Mouse (Mus musculus) large intestine, adult 2 months (tissue): ENCODE results near the gene Phactr3. TPM values are rescaled to one million over a fixed set of nuclear protein-coding genes. Genes with fewer than 3 reads are reported as not detected.

Source experiments
- DNase-seq: peaks from one replicate; pipeline ENCODE4 v3.0.0-alpha.2; 2012; ENCODE audit warnings: low read depth, low spot score
- WGBS: fragments of 180-500 bp; shearing (Covaris S2); methylation state at CpG from one replicate; pipeline ENCODE4 v1.1.7; 2018; 5-methylcytosine and 5-hydroxymethylcytosine counted together
- polyA plus RNA-seq: library from polyadenylated mRNA; depleted of rRNA; stranded (reverse); fragments of >200 nt; gene quantifications from 2 replicates; pipeline ENCODE4 v1.2.3, GENCODE M21; 2012

The Phactr3 gene
- polyA plus RNA-seq, 1 experiment, result 0.16 TPM

GRCm38 (mm10) chr2:178242996-178243395 is 124.2 kb downstream of the Phactr3 start:
- WGBS, result 50% methylated on average over 3 of the region's 3 CpGs
- DNase-seq, result no peak

GRCm38 (mm10) chr2:178244866-178245265 is 126.1 kb downstream of the Phactr3 start:
- no peak for DNase-seq
- WGBS, result 74% methylated on average over 1 of the region's 1 CpGs

DNA sequence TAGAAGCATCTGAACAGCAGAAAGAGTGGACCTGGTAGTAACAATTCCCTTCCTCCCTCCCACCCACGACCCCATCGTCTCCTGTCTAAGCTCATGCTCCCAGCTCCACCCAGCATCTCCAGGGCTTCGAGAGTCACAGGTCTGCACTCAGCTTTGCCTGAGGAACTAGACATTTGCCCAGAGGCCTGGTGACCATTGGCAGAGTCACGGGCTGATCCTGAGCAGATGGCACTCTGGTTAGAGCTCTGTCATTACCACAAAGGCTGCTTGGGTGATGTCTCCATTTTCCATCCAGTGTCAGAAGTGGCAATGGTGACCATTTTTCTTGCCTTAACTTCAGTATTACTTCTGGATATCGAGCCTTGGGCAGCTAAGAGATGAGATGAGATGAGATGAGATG is 127.1 kb downstream of the Phactr3 start:
- no peak for DNase-seq
- WGBS, result 72% methylated on average over 5 of the region's 5 CpGs

DNA sequence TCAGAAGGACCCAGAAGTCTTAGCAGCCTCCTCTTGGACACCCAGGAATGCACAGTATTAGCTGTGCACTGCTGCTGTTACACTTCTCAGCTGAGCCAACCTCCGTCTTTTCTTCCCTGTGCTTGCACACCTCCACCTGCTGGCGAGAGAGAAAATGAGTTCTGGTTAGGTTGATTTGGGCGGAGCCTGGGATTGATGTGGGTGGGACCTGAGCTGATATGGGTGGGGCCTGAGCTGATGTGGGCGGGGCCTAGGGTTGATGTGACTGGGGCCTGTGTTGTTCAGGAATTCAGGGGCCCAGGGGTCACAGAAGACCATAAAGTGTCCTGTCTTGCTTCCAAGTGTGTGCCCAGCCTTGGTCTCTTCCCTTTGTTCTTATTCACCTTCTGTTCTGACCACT is 128.0 kb downstream of the Phactr3 start:
- 37% methylated on average over 4 of the region's 4 CpGs for WGBS
- DNase-seq, result no peak

DNA sequence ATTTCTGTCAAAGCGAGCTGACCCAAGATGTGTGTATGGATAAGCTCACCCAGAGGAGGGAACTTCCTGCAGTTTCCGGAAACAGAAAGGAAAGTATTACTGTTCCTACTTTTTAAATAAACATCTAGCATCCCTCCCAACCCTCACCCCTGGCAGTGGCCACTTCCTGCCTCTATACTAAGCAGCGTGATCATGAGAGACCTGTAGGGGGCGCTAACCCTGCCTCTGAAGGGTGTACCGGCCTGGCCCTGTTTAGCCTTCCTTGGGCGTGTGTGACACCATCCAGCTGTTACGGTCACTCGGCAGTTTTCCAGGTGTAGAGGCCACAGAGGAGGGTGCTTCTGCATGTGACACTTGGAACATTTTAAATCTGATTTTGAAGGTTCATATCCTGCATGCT is 128.5 kb downstream of the Phactr3 start:
- WGBS, result 50% methylated on average over 8 of the region's 8 CpGs
- DNase-seq, result no peak

GRCm38 (mm10) chr2:178257117-178257825 is 138.5 kb downstream of the Phactr3 start:
- WGBS, result 3% methylated on average over 3 of the region's 3 CpGs
- no peak for DNase-seq

GRCm38 (mm10) chr2:178257986-178258555 is 139.3 kb downstream of the Phactr3 start:
- DNase-seq, result no peak
- 33% methylated on average over 2 of the region's 2 CpGs for WGBS

GRCm38 (mm10) chr2:178263055-178263454 is 144.3 kb downstream of the Phactr3 start:
- no peak for DNase-seq
- 74% methylated on average over 4 of the region's 4 CpGs for WGBS

- WGBS, result 3% methylated on average over 8 of the region's 8 CpGs
Measured at GRCm38 (mm10) chr2:178264389-178264788, 145.6 kb downstream of the Phactr3 start.

GRCm38 (mm10) chr2:178265454-178265853 is 146.7 kb downstream of the Phactr3 start:
- WGBS, result 17% methylated on average over 2 of the region's 2 CpGs

More at GRCm38 (mm10) chr2:178264389-178264788, 145.6 kb downstream of the Phactr3 start:
- peak; percentile 11 for DNase-seq

DNA sequence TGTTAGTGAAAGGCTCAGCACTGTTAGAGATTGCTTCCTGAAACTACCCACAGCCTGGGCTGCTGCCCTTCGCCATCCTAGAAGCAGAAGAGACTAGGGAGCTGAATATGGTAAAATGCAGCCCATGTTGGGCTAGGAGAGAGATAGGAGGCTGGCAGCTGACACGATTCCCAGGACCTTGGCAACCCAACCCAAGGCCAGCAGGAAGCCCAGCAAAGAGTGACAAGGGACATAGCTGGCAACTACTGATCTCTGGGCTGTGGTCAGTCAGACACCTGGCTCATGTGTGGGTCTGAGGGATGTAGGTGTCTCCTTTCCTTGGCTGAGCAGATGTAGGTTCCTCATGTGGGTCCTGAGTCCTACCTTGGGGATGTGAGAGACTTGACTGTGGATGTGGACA is 152.0 kb downstream of the Phactr3 start:
- 65% methylated on average over 2 of the region's 2 CpGs for WGBS
- no peak for DNase-seq

More at GRCm38 (mm10) chr2:178265454-178265853, 146.7 kb downstream of the Phactr3 start:
- no peak for DNase-seq

DNA sequence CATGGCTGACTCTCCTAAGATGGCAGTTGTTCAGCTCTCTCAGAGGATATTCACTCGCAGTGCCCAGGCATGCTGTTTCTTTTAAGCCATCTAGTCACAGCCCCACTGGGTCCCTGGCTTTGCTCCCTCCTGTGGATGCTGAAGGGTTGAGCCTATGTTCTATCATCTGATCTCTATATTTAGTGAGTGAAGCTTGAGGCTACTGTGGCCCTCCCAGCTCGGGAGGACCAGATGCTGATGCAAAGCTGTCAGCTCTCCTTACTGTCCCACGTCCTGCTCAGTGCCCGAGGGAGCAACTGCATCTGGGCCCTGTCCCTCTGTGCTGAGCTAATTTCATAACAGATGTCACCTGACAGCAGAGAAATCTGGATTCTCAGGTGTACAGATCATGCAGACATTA is 153.6 kb downstream of the Phactr3 start:
- 66% methylated on average over 4 of the region's 4 CpGs for WGBS
- DNase-seq, result no peak

GRCm38 (mm10) chr2:178274126-178274525 is 155.4 kb downstream of the Phactr3 start:
- no peak for DNase-seq
- 67% methylated on average over 4 of the region's 4 CpGs for WGBS

- 7% methylated on average over 6 of the region's 6 CpGs for WGBS
- DNase-seq, result peak; percentile 1
Measured at GRCm38 (mm10) chr2:178277206-178277605, 158.4 kb downstream of the Phactr3 start.

GRCm38 (mm10) chr2:178281183-178281582 is 162.4 kb downstream of the Phactr3 start:
- 35% methylated on average over 3 of the region's 3 CpGs for WGBS
- no peak for DNase-seq

DNA sequence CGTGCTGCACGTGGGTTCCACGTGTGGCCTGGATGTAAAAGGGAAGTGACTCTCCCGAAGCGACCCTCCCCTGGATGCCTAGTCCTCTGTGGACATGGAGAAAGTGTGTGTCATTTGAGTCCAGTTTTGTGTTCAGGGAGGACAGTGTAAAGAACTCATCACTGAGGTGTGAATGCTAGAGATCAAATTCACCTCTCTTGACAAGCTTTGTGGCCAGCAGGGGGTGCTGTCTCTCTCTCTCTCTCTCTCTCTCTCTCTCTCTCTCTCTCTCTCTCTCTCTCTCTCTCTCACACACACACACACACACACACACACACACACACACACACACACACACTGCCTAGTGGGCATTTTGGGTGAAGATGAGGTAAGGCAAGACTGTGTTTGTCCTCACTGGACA is 168.5 kb downstream of the Phactr3 start:
- no peak for DNase-seq
- WGBS, result 82% methylated on average over 5 of the region's 5 CpGs

DNA sequence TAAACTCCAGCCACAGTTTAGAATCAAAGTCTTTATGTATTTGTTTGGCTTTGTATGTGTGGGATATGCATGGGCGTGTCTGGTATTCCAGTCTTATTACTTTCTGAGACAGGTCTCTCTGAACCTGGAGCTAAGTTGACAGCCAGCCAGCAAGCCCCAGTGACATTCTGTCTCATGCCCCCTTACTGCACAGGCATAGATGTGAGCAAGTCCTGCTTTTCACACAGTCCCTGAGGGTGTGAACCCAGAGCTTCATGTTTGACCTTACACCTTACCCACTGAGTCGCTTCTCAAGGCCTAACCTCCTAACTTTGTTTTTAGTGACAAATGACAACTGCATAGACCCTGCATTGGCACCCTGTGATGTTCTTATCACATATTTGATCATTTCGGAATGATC is 169.9 kb downstream of the Phactr3 start:
- DNase-seq, result no peak
- WGBS, result 58% methylated on average over 3 of the region's 3 CpGs

DNA sequence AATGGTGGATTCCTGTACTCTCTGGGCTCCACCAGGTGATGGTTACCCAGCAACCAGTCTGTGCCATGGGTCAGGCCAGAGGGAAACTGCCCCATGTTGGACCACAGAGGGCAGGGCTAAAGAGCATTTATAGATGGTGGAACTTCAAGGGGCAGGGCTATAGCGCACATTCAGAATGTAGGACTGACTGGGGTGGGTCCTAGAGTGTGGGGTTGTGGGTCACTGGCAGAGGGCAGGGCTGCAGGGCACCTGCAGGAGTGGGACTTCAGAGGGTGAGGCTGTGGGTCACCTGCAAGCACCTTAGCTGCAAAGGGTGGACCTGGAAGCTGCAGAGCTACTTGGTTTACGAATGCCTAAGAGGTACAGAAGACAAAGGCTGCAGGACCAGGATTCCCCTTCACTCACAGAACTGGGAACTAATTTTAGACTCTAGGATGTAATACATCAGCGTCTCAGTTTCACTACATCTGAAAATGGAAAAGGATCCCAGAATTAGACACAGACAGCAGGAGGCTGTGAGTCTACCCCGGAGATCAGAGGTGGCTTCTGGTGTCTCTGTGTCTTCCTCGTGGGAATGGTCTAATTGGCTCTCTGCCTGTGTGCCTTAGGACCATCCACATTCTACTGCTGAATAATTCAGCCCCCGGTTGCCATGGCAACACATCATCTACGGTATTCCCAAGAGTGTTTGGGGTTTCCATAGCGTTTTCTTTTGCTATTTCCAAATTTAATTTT is 184.8 kb downstream of the Phactr3 start:
- no peak for DNase-seq
- 65% methylated on average over 8 of the region's 8 CpGs for WGBS

- 13% methylated on average over 1 of the region's 1 CpGs for WGBS
Measured at GRCm38 (mm10) chr2:178304188-178304529, 185.4 kb downstream of the Phactr3 start.

DNA sequence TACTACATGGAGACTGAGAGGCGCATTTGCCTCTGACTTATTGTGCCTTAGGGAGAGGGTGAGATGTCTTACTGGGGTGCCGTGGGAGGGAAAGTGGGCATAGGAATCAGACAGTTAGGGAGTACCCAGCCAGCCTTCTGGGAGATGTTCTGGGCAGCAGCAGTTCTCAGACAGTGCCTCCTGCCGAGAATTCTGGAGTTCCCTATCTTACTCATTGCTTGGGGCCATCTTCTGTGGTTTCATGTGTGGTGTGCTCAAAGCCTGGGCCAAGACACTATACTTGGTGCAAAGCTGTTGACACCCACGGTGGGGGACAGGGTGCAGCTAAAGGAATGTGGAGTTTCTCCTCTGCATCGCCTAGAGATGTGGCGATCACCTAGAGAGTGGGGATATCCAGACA is 185.9 kb downstream of the Phactr3 start:
- 79% methylated on average over 6 of the region's 6 CpGs for WGBS

More at GRCm38 (mm10) chr2:178304188-178304529, 185.4 kb downstream of the Phactr3 start:
- no peak for DNase-seq

DNA sequence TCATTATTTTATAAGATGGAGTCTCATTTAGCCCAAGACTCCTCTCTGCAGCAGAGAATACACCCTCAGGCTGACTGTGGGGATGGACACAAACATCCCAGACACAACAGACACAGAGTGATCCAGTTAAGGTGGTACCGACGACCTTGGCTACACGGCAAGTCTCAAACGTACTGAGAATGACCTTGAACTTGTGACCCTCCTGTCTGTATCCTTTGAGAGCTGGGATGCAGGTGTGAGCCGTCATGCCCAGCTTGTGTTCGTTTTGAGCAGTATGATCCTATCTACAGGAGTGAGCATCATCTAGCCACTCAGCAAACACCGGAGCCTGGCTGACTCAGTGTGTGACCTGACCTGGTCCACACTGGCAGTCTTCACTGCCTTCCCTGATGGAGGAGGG is 194.8 kb downstream of the Phactr3 start:
- 51% methylated on average over 7 of the region's 7 CpGs for WGBS
- DNase-seq, result no peak

More for the DNA sequence above, 185.9 kb downstream of the Phactr3 start:
- DNase-seq, result no peak
